In genomic region chr9:32565309-32565708, GRCm38 (mm10) we compare ENCODE assay signal across 26 mouse cellular contexts. TPM values are rescaled to one million over a fixed set of nuclear protein-coding genes. Genes with fewer than 3 reads are reported as not detected.
DNase-seq lines count a peak whose midpoint lies in the region; ATAC-seq and TF ChIP-seq lines count a peak whose summit lies in the region.
"Had no signal": no experiment of that assay in that cellular context is flagged by ENCODE, and none has a peak within 500 bp of the region (broad histone marks: within the 10 kb centered on the region; RNA-seq: fewer than 3 reads in every experiment).

No protein-coding gene starts in this region.

- TF ChIP-seq CTCF in lung, postnatal 0 days (IDR thresholded peaks at IDR 0.05), result no peak

- peaks cover 10% of the 10 kb centered on the region for H3K4me1 ChIP-seq in heart, embryonic 15.5 days (replicated peaks)
- H3K4me1 ChIP-seq in heart, embryonic 10.5 days, result peaks cover 28% of the 10 kb centered on the region
- peaks cover 28% of the 10 kb centered on the region for H3K4me1 ChIP-seq in kidney, embryonic 16.5 days (ENCODE audit: insufficient read depth, low read length)
- peaks cover 4% of the 10 kb centered on the region; the same call in 1 of the 2 replicates for H3K4me1 ChIP-seq in lung, postnatal 0 days (ENCODE audit: insufficient read depth, low read depth, low read length)

- peak overlapping the region; percentile 55; the same call in 1 of the 2 replicates for H3K27ac ChIP-seq in heart, embryonic 15.5 days
- no peak overlapping the region for H3K27ac ChIP-seq in heart, embryonic 10.5 days
- H3K27ac ChIP-seq in kidney, embryonic 16.5 days (ENCODE audit: low read length), result peak overlapping the region; percentile 17
- no peak overlapping the region for H3K27ac ChIP-seq in lung, postnatal 0 days (ENCODE audit: low read length)
- H3K27ac ChIP-seq: embryonic facial prominence, embryonic 13.5 days; hindbrain, embryonic 14.5 days; layer of hippocampus, adult 2 months; left cerebral cortex, adult 2 months; liver, embryonic 14.5 days; stomach, embryonic 15.5 days had no signal

- no peaks in the 10 kb centered on the region for H3K9me3 ChIP-seq in heart, embryonic 15.5 days (replicated peaks)
- no peaks in the 10 kb centered on the region for H3K9me3 ChIP-seq in heart, embryonic 10.5 days
- no peaks in the 10 kb centered on the region for H3K9me3 ChIP-seq in kidney, embryonic 16.5 days (ENCODE audit: low read length)
- H3K9me3 ChIP-seq in lung, postnatal 0 days (ENCODE audit: low read length), result no peaks in the 10 kb centered on the region
- H3K9me3 ChIP-seq: embryonic facial prominence, embryonic 13.5 days; stomach, embryonic 15.5 days had no signal

- no peak overlapping the region for H3K4me3 ChIP-seq in heart, embryonic 15.5 days
- no peak overlapping the region for H3K4me3 ChIP-seq in heart, embryonic 10.5 days
- no peak overlapping the region for H3K4me3 ChIP-seq in kidney, embryonic 16.5 days (ENCODE audit: low read length)
- H3K4me3 ChIP-seq in lung, postnatal 0 days (ENCODE audit: low read depth, low read length), result no peak overlapping the region
- H3K4me3 ChIP-seq: embryonic facial prominence, embryonic 13.5 days; erythroblast, embryonic 14.5 days; layer of hippocampus, adult 2 months; left cerebral cortex, adult 2 months; stomach, embryonic 15.5 days had no signal

- no peak for TF ChIP-seq EP300 in lung, postnatal 0 days (IDR thresholded peaks at IDR 0.05)

- DNase-seq in heart, embryonic 10.5 days (ENCODE audit: low spot score), result no peak
- no peak for DNase-seq in kidney, adult 9 months
- DNase-seq in lung, postnatal 0 days (ENCODE audit: low spot score), result peak; percentile 28
- no peak for DNase-seq in lung, postnatal 14 days
- no peak for DNase-seq in cerebellum, postnatal 36 days
- DNase-seq: adrenal gland, postnatal 14 days; cerebellum, adult 11 months; cerebellum, adult 9-10 months; heart, postnatal 4 days; kidney, postnatal 36 days; liver; right cerebral cortex, postnatal 25 days had no signal

- 39% methylated on average over 3 of the region's 3 CpGs for WGBS in heart, embryonic 15.5 days
- WGBS in heart, embryonic 10.5 days, result 55% methylated on average over 3 of the region's 3 CpGs
- WGBS in kidney, embryonic 16.5 days, result 52% methylated on average over 3 of the region's 3 CpGs
- 44% methylated on average over 3 of the region's 3 CpGs for WGBS in lung, postnatal 0 days

- no peak overlapping the region for H3K9ac ChIP-seq in heart, embryonic 15.5 days
- H3K9ac ChIP-seq in kidney, embryonic 16.5 days (replicated peaks; ENCODE audit: low read length), result no peak overlapping the region
- no peak overlapping the region for H3K9ac ChIP-seq in lung, postnatal 0 days (replicated peaks; ENCODE audit: low read depth)
- H3K9ac ChIP-seq: embryonic facial prominence, embryonic 13.5 days; hindbrain, embryonic 14.5 days; liver, embryonic 14.5 days; stomach, embryonic 15.5 days had no signal

- ATAC-seq in heart, embryonic 15.5 days (replicated peaks; ENCODE audit: insufficient number of reproducible peaks, insufficient read depth, low FRiP score, low read depth), result no peak
- ATAC-seq in kidney, embryonic 16.5 days (ENCODE audit: low FRiP score, low TSS enrichment), result no peak
- no peak for ATAC-seq in lung, postnatal 0 days
- ATAC-seq: CD4-positive, CD25-positive, alpha-beta regulatory T cell, adult 4 months; forebrain, embryonic 16.5 days; intestine, postnatal 0 days; midbrain, embryonic 16.5 days had no signal

- H3K36me3 ChIP-seq in heart, embryonic 15.5 days, result no peaks in the 10 kb centered on the region
- no peaks in the 10 kb centered on the region for H3K36me3 ChIP-seq in heart, embryonic 10.5 days
- H3K36me3 ChIP-seq in kidney, embryonic 16.5 days (ENCODE audit: insufficient read depth, low read length), result no peaks in the 10 kb centered on the region
- no peaks in the 10 kb centered on the region for H3K36me3 ChIP-seq in lung, postnatal 0 days (ENCODE audit: insufficient read depth, low read length)
- H3K36me3 ChIP-seq: embryonic facial prominence, embryonic 13.5 days; stomach, embryonic 15.5 days had no signal

- H3K27me3 ChIP-seq in heart, embryonic 15.5 days, result no peaks in the 10 kb centered on the region
- H3K27me3 ChIP-seq in heart, embryonic 10.5 days (ENCODE audit: insufficient read depth, poor library complexity, severe bottlenecking), result no peaks in the 10 kb centered on the region; the same call in 1 of the 2 replicates
- H3K27me3 ChIP-seq in kidney, embryonic 16.5 days (ENCODE audit: insufficient read depth, low read length), result no peaks in the 10 kb centered on the region
- no peaks in the 10 kb centered on the region for H3K27me3 ChIP-seq in lung, postnatal 0 days (replicated peaks; ENCODE audit: insufficient read depth, low read length)
- H3K27me3 ChIP-seq: stomach, embryonic 15.5 days had no signal

- H3K4me2 ChIP-seq in heart, embryonic 15.5 days, result no peak overlapping the region
- H3K4me2 ChIP-seq in kidney, embryonic 16.5 days (replicated peaks; ENCODE audit: low read depth, low read length), result no peak overlapping the region
- H3K4me2 ChIP-seq in lung, postnatal 0 days (replicated peaks; ENCODE audit: low read depth, low read length), result no peak overlapping the region
- H3K4me2 ChIP-seq: embryonic facial prominence, embryonic 13.5 days; hindbrain, embryonic 14.5 days; midbrain, embryonic 11.5 days; stomach, embryonic 15.5 days had no signal

RNA-seq across cellular contexts. Expression of gene Fli1, which starts 22.6 kb away (rescaled TPM):
- 20.6 and 21.8 TPM in 2 replicates for polyA plus RNA-seq in heart, embryonic 15.5 days (2015; fragmentation: Nextera tagmentation; extraction: Ambion mirVana)
- 17.5 and 20.8 TPM in 2 replicates for polyA plus RNA-seq in heart, embryonic 10.5 days (2016; fragmentation: Nextera tagmentation; extraction: Ambion mirVana)
- 29.4 and 30.3 TPM in 2 replicates for polyA plus RNA-seq in kidney, embryonic 16.5 days (2015; fragmentation: Nextera tagmentation; extraction: Ambion mirVana)
- polyA plus RNA-seq in lung, postnatal 0 days (2015; fragmentation: Nextera tagmentation; extraction: Ambion mirVana), result 21.1 and 21.4 TPM in 2 replicates

Comparison
In these comparisons a context has a peak if more than half of its experiments do, and no peak if none do; other contexts are left out.
1. H3K27ac ChIP-seq: peak in heart, embryonic 15.5 days (single experiment) and kidney, embryonic 16.5 days (single experiment); none in heart, embryonic 10.5 days (single experiment) and lung, postnatal 0 days (single experiment).